Mouse (Mus musculus) olfactory bulb, adult 2 months (tissue): ENCODE results near the gene Cts8.

ENCODE experiments used
- CTCF ChIP-seq: fragments of 200-500 bp; IDR thresholded peaks from 2 replicates; pipeline ENCODE4 v1.5.1; 2012; ENCODE audit warnings: low read depth, mild to moderate bottlenecking, low read length, moderate library complexity; ENCODE audit not compliant: insufficient read depth
- POLR2A ChIP-seq: fragments of 200-500 bp; IDR thresholded peaks from 2 replicates; pipeline ENCODE4 v1.6.1; 2012; ENCODE audit warnings: mild to moderate bottlenecking, low read depth, low read length, moderate library complexity; ENCODE audit not compliant: insufficient read depth

- no peak for TF ChIP-seq POLR2A
- TF ChIP-seq CTCF = no peak
These were observed 51.8 kb downstream of the Cts8 start, which contains the start of gene Cts6 for GRCm38 (mm10) chr13:61203310-61203709.
